Mouse (Mus musculus) thymus, postnatal 14 days (tissue): ENCODE data around the gene Ccdc7a.
"Not testable (repeated sequence)": the region's sequence is repeated elsewhere in the genome, so short reads cannot be mapped to it uniquely, and the experiment has no call there.

ENCODE experiments used
- DNase-seq: peaks from one replicate; pipeline ENCODE4 v3.0.0; 2021

The Ccdc7a gene

GRCm38 (mm10) chr8:129065417-129065816 is at the start of gene Ccdc7a:
TSS of gene Ccdc7a (minus strand) at chr8:129065517.
- DNase-seq = not testable (repeated sequence)

DNA sequence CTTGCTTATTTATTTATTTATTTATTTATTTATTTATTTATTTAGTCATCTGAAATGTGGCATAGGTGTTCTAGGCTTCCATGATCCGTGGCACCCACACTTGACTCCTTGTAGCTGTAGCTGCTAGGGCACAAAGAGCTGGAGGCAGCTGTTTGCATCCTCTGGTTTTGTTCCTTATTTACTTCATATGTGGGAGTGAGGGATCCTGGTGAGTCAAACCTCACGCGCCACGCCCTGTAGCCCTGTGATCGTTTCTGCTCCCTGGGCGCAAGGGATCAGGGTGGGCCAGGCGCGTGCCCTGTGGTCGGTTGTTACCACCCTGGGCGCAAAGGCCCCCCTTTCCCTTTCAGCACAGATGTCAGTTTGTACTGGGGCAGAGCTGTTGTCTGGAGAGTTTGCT is 1.5 kb upstream of the Ccdc7a start, which contains the start of gene Ccdc7b:
Gene Ccdc7b, plus strand, starts transcription at position 301 of the 400 bp plus-strand sequence.
- DNase-seq = not testable (repeated sequence)

DNA sequence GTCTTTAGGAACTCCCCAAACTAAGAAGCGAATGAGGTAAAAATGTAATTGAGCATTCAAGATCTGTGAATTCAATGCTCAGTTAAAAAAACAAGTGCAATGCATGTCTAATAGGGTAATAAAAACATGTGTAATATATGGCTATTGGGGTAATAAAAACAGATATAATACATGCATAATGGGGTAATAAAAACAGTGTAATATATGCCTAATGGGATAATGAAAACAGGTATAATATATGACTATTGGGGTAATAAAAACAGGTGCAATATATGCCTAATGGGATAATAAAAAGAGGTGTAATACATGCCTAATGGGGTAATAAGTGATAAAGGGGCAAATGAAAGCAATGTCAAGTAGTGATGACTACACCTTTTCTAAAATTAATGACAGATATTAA is 73.9 kb downstream of the Ccdc7a start:
- no peak for DNase-seq

DNA sequence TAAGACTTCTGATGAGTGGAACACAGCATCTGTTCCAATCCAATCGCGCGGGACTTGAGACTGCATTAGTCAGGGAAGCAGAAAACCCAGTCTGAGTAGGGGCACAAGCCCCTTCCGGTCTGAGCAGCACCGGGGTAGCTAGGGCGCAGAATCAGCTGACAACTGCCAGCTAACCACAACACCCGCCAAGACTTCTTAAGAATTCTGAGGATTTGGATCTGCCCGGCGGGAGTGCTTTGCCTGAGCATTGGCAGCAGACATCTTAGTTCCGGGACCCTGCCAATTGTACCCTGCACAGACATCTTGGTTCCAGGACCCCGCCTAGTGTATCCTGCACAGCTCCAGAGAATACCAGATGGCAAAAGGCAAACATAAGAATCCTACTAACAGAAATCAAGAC is 116.4 kb downstream of the Ccdc7a start:
- DNase-seq = not testable (repeated sequence)

- DNase-seq = peak; percentile 51
Observed at GRCm38 (mm10) chr8:128941022-128941641, 124.2 kb downstream of the Ccdc7a start.

DNA sequence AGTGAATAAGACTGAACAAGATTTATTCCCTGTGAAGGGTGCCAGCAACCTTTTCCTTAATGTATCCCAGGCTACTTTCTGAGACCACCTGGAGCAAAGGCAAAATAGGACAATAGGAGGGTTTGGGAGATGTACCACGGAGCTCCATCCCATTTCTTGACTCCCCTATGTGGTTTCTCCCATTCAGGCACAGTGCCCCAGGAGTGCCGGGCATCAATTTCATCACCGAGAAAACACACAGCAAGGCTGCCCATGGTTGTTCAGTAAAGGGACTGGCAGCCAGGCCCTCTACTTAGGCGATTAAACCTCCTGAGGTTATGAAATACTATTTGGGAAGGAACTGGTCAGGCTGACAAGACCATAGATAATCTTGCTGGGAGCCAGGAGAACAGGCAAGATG is 131.9 kb downstream of the Ccdc7a start:
- DNase-seq = no peak

GRCm38 (mm10) chr8:128882719-128883118 is 182.6 kb downstream of the Ccdc7a start:
- no peak for DNase-seq

DNA sequence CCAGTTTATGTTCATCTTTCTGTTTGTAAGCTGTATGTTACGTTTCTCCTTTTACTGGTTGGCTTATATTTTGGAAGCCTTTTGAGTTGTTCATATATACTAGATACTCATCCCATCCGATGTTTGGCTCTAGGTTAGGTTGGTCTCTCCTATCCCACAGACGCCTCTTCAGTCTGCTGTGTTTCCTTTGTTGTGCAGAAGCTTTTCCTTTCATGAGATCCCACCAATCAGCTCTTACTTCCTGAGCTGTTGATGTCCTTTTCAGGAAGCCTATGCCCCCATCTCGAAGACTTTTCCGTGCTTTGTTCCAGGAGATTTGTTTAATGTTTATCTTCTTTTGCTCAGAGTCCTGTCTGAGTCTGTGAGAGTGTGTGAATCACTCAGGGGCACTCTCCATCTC is 221.6 kb downstream of the Ccdc7a start:
- DNase-seq = no peak

- no peak for DNase-seq
Observed at GRCm38 (mm10) chr8:128812521-128812920, 252.8 kb downstream of the Ccdc7a start.

GRCm38 (mm10) chr8:128798594-128798993 is 266.7 kb downstream of the Ccdc7a start, which contains the start of gene Gm3952:
TSS of gene Gm3952 (minus strand) at chr8:128798694.
- no peak for DNase-seq

DNA sequence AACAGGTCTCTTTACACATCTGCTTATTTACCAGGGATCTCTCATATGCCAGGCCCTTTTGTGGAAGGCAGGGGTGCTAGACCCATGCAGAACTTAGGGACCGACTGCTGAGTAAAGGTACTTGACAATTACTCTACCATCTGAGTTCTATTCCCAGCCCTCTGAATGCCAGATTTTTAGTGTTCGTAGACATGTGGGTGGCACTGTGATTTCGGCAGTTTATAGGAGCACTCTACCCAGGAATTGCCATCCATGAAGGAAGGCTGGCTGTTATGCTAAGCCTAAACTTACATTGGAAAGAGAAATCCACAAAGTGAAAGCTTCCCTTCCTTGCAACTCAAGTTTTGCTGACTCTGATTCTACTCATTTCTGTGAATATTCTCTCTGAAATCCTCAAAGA is 329.6 kb downstream of the Ccdc7a start:
- DNase-seq = no peak

DNA sequence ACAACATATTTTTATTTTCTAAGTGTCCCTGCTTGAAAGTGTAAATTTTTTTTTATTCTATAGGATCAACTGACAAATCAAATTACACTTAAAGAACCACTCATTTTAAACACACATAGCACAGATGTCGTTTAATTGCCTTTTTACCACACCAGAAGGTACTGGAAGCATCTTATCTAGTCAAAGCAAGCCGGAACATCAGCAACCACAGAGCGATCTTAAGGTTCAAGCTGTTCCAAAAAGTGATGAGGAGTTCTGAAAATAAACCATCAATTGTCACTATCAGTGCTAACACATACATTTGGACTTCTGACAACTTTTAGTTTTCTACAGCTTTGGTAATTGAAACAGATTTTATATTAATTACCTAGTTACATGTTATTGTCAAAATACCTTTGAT is 331.2 kb downstream of the Ccdc7a start:
- DNase-seq = no peak

DNA sequence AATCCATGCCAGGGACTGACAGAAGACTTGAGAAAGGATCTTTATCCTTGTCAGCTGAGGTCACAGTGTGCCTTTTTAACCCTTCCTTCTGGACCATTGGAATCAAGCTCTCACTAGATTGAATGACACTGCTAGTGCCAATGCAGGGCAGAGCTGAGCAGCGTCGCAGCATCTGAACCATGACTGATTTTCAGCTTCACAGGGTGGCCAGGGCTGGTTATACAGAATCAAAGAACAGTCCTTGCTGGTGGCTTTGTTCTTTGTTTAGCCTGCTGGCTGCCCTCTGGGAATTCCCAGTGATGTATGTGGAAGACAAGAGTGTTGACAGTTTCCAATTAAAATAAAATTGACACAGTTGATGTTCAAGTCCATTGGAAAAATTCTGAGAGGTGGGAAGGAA is 333.1 kb downstream of the Ccdc7a start:
- DNase-seq = no peak

DNA sequence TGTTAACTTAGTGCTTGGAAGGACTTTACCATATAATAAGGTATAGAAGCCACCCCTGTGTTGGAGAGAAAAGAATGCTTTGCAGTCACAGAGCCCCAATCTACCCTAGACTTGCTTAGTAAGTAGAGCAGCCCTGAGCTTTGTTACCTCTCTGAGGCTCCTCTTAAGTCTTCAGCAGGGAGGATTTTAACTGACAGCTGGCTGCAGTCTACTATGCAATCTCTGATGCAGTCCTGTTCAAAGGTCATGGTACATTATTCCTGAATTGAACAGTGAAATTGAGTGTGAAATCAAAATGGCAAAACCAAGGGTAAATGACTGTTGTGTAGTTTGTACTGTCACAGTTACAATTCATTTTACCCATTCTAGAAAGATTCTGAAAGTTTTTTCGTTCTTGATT is 338.1 kb downstream of the Ccdc7a start:
- DNase-seq = no peak

GRCm38 (mm10) chr8:128724819-128725218 is 340.5 kb downstream of the Ccdc7a start:
- no peak for DNase-seq

- no peak for DNase-seq
Observed at GRCm38 (mm10) chr8:128716184-128716583, 349.1 kb downstream of the Ccdc7a start.

DNA sequence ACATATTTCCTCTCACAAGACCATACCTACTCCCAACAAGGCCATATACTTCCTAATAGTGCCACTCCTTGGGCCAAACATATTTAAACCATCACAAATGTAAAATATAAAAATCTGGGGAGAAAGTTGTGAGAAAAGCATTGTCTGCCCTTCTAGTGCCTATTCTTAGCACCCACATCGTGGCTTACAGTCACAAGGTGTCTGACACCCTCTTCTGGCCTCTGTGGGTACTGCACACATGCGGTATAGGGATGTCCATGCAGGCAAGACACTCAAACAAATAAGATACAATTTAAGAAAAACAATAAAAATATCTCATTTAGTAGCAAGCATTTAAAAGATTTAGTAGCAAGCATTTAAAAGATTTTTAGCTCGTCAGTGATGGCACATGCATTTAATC is 356.1 kb downstream of the Ccdc7a start:
- peak; percentile 87 for DNase-seq

DNA sequence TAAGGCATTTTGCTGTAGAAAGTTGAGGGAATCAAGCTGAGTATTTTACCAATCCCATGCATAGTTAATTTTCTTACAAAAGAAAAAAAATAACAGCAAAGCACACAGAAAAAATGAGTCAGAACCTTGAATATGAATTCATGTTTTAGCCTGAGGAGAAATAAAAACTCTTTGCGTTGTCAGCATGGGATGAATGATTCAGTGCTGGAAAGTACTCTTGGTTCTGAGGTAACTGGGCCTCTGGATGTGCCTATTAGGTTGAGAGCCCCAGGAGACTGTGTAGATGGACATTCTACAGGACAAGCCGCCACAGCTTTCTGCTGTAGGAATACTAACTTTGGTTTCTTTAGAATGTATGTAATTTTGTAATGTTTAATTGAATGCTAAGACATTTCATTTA is 360.5 kb downstream of the Ccdc7a start:
- no peak for DNase-seq

GRCm38 (mm10) chr8:128704376-128704775 is 360.9 kb downstream of the Ccdc7a start:
- no peak for DNase-seq

DNA sequence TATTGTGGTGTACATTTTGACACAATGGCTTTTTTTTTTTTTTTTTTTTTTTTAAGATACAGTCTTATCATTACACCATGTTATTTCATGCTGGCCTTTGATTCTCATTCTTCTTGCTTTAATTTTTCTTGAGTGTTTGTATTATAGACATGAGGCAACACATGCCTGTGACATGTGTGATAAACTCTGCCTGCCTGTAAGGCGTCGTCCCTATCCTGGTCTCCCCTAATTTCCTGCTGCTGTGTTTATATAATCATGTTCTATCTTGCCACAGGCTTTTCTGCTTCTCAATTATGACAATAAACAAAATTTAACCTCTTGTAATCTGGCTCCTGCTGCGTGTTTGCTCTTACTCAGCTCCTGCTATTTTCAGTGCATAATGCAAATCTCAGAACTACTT is 367.4 kb downstream of the Ccdc7a start:
- DNase-seq = no peak

GRCm38 (mm10) chr8:128696701-128697397 is 368.5 kb downstream of the Ccdc7a start:
- no peak for DNase-seq

GRCm38 (mm10) chr8:128690056-128690455 is 375.3 kb downstream of the Ccdc7a start:
- no peak for DNase-seq

DNA sequence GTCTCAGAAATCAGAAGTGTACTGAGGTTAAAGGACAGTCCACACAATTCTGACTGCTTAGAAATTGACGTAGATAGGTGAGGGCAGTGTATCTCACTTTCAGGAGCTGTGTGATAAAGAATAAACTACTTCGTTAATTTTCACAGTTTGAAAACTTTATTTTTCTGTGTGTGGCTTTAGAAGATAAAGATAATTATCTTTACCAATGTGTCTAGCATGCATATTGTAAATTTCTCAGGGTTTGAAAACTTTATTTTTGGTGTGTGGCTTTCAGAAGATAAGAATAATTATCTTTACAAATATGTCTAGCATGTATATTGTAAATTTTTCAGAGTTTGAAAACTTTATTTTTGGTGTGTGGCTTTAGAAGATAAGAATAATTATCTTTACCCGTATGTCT is 376.6 kb downstream of the Ccdc7a start:
- DNase-seq = no peak

DNA sequence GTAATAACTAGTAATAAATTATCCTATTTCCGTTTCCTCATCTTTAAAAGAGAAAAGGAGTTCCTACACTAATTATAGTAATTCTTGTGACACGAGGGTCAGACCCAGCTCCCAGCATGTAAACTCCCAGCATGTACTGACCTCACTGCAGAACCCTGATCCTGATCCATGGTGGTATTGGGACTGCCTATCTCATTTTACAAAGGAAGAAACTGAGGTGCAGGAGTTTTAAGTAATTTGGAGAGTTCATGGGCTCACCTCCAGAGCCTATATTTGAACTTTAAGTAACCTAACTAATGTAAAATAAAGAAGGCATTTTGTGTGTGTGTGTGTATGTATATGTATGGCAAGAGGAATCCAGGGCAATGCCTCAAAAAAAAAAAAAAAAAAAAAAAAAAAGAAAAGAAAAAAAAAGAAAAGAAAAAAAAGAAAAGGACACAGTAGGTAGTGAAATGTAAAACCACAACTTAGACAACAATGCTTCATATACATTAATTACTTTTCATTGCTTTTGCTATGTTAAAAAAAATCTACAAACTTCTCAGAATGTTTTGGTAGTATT is 378.8 kb downstream of the Ccdc7a start:
- no peak for DNase-seq
